Mouse (Mus musculus) small intestine, adult 2 months (tissue): Measurements from ENCODE around the gene Prkg2. TPM values are rescaled to one million over a fixed set of nuclear protein-coding genes. Genes with fewer than 3 reads are reported as not detected.

Experiments
- H3K27ac ChIP-seq: fragments of 200-500 bp; 2 replicates; pipeline ENCODE4 v1.5.1; 2012; ENCODE audit warnings: low read depth, low read length, control low read depth, inconsistent platforms; ENCODE audit not compliant: insufficient read depth
- H3K27me3 ChIP-seq: fragments of 200-500 bp; 2 replicates; pipeline ENCODE4 v1.6.1; 2012; ENCODE audit warnings: mild to moderate bottlenecking, moderate library complexity, low read length, inconsistent platforms; ENCODE audit not compliant: control insufficient read depth, insufficient read depth
- H3K36me3 ChIP-seq: fragments of 200-500 bp; 2 replicates; pipeline ENCODE4 v1.6.1; 2012; ENCODE audit warnings: mild to moderate bottlenecking, low read length, control low read depth, inconsistent platforms; ENCODE audit not compliant: control insufficient read depth, insufficient read depth
- H3K4me1 ChIP-seq: fragments of 200-500 bp; 2 replicates; pipeline ENCODE4 v1.6.1; 2012; ENCODE audit warnings: low read length, inconsistent platforms, mixed read lengths; ENCODE audit not compliant: control insufficient read depth, insufficient read depth, insufficient read length
- H3K4me3 ChIP-seq: fragments of 200-500 bp; 2 replicates; pipeline ENCODE4 v1.5.1; 2012; ENCODE audit warnings: low read depth, mild to moderate bottlenecking, control low read depth, inconsistent platforms, low read length, moderate library complexity
- CTCF ChIP-seq: fragments of 200-500 bp; IDR thresholded peaks from 2 replicates; pipeline ENCODE4 v1.5.1; 2012; ENCODE audit warnings: low read depth, mild to moderate bottlenecking, control low read depth, inconsistent platforms, low read length, moderate library complexity, mixed read lengths; ENCODE audit not compliant: insufficient replicate concordance, insufficient read length; ENCODE audit errors: extremely low read depth
- POLR2A ChIP-seq: fragments of 200-500 bp; IDR thresholded peaks from 2 replicates; pipeline ENCODE4 v1.6.1; 2012; ENCODE audit warnings: low read depth, mild to moderate bottlenecking, control low read depth, inconsistent platforms, low read length, moderate library complexity
- WGBS: fragments of 180-500 bp; shearing (Covaris S2); methylation state at CpG from one replicate; pipeline ENCODE4 v1.1.7; 2018; 5-methylcytosine and 5-hydroxymethylcytosine counted together
- polyA plus RNA-seq: library from polyadenylated mRNA; depleted of rRNA; stranded (reverse); fragments of >200 nt; gene quantifications from 2 replicates; pipeline ENCODE4 v1.2.3, GENCODE M21; 2012

The Prkg2 gene
- polyA plus RNA-seq, 1 experiment = 8.2 TPM

- Histone ChIP-seq H3K27ac (no peak overlapping the region), H3K27me3 (no peaks in the 10 kb centered on the region), H3K4me3 (no peak overlapping the region), H3K4me1 (no peaks in the 10 kb centered on the region), H3K36me3 (peaks cover 14% of the 10 kb centered on the region)
- 71% methylated on average over 4 of the region's 4 CpGs for WGBS
- no peak for TF ChIP-seq POLR2A
- TF ChIP-seq CTCF = no peak
Observed at GRCm38 (mm10) chr5:98995767-98996166, 41.4 kb downstream of the Prkg2 start.

- H3K36me3 ChIP-seq = peaks cover 10% of the 10 kb centered on the region
Observed at GRCm38 (mm10) chr5:98991600-98991999, 45.6 kb downstream of the Prkg2 start.

GRCm38 (mm10) chr5:98987634-98988033 is 49.5 kb downstream of the Prkg2 start:
- no peak for TF ChIP-seq POLR2A
- TF ChIP-seq CTCF = no peak
- H3K4me3 ChIP-seq = no peak overlapping the region
- WGBS = 75% methylated on average over 1 of the region's 1 CpGs
- H3K27me3 ChIP-seq = no peaks in the 10 kb centered on the region
- peaks cover 11% of the 10 kb centered on the region; the same call in 1 of the 2 replicates for H3K4me1 ChIP-seq
- no peak overlapping the region for H3K27ac ChIP-seq
- H3K36me3 ChIP-seq = peaks cover 6% of the 10 kb centered on the region; the same call in 1 of the 2 replicates

More at GRCm38 (mm10) chr5:98991600-98991999, 45.6 kb downstream of the Prkg2 start:
- TF ChIP-seq POLR2A (no peak), CTCF (no peak)
- Histone ChIP-seq H3K27ac (peak overlapping the region; percentile 40; the same call in 1 of the 2 replicates), H3K27me3 (no peaks in the 10 kb centered on the region), H3K4me3 (no peak overlapping the region), H3K4me1 (no peaks in the 10 kb centered on the region)
- 59% methylated on average over 4 of the region's 4 CpGs for WGBS

GRCm38 (mm10) chr5:98987116-98987515 is 50.0 kb downstream of the Prkg2 start:
- H3K36me3 ChIP-seq = peaks cover 5% of the 10 kb centered on the region; the same call in 1 of the 2 replicates
- WGBS = 76% methylated on average over 3 of the region's 3 CpGs
- no peak overlapping the region for H3K4me3 ChIP-seq
- H3K27ac ChIP-seq = no peak overlapping the region
- peaks cover 11% of the 10 kb centered on the region; the same call in 1 of the 2 replicates for H3K4me1 ChIP-seq
- TF ChIP-seq CTCF = no peak
- TF ChIP-seq POLR2A = no peak
- no peaks in the 10 kb centered on the region for H3K27me3 ChIP-seq

- WGBS = 42% methylated on average over 4 of the region's 4 CpGs
- peak overlapping the region; percentile 69 for H3K27ac ChIP-seq
Observed at GRCm38 (mm10) chr5:98986459-98986858, 50.7 kb downstream of the Prkg2 start.

GRCm38 (mm10) chr5:98986011-98986410 is 51.1 kb downstream of the Prkg2 start:
- Histone ChIP-seq H3K27ac (peak overlapping the region; percentile 69), H3K27me3 (no peaks in the 10 kb centered on the region), H3K36me3 (peaks cover 2% of the 10 kb centered on the region; the same call in 1 of the 2 replicates), H3K4me3 (no peak overlapping the region), H3K4me1 (peaks cover 11% of the 10 kb centered on the region; the same call in 1 of the 2 replicates)
- TF ChIP-seq POLR2A = no peak
- no peak for TF ChIP-seq CTCF
- WGBS = 15% methylated on average over 4 of the region's 4 CpGs

More at GRCm38 (mm10) chr5:98986459-98986858, 50.7 kb downstream of the Prkg2 start:
- H3K4me1 ChIP-seq = peaks cover 11% of the 10 kb centered on the region; the same call in 1 of the 2 replicates
- H3K36me3 ChIP-seq = peaks cover 4% of the 10 kb centered on the region; the same call in 1 of the 2 replicates
- TF ChIP-seq CTCF (no peak), POLR2A (no peak)
- no peaks in the 10 kb centered on the region for H3K27me3 ChIP-seq
- H3K4me3 ChIP-seq = no peak overlapping the region

GRCm38 (mm10) chr5:98985077-98985476 is 52.1 kb downstream of the Prkg2 start:
- H3K4me1 ChIP-seq = peaks cover 11% of the 10 kb centered on the region; the same call in 1 of the 2 replicates
- peaks cover 2% of the 10 kb centered on the region; the same call in 1 of the 2 replicates for H3K36me3 ChIP-seq
- H3K27ac ChIP-seq = no peak overlapping the region
- TF ChIP-seq CTCF (no peak), POLR2A (no peak)
- H3K4me3 ChIP-seq = no peak overlapping the region
- H3K27me3 ChIP-seq = no peaks in the 10 kb centered on the region
- WGBS = 89% methylated on average over 3 of the region's 3 CpGs
